Mouse (Mus musculus) forebrain, embryonic 14.5 days (tissue): ENCODE results near the gene Gm20806. TPM values are rescaled to one million over a fixed set of nuclear protein-coding genes. Genes with fewer than 3 reads are reported as not detected.
"Not testable (repeated sequence)": the region's sequence is repeated elsewhere in the genome, so short reads cannot be mapped to it uniquely, and the experiment has no call there.

Experiments used
- ATAC-seq: fragments of 200-750 bp; cut with Nextera tagmentation; 2 replicates; pipeline ENCODE4 v1.8.0; 2017; ENCODE audit warnings: mild to moderate bottlenecking, moderate library complexity
- DNase-seq: peaks from one replicate; pipeline ENCODE4 v3.0.0-alpha.2; 2015; ENCODE audit warnings: low spot score
- H3K27ac ChIP-seq: fragments of 300-500 bp; sonication (generic); 2 replicates; pipeline ENCODE4 v1.5.1; 2014; ENCODE audit warnings: low read depth, mild to moderate bottlenecking, control low read depth, low read length, moderate library complexity
- H3K27me3 ChIP-seq: fragments of 300-500 bp; sonication (generic); replicated peaks from 2 replicates; pipeline ENCODE4 v1.6.1; 2014; ENCODE audit warnings: low read length, control low read depth, mixed read lengths; ENCODE audit not compliant: control insufficient read depth, insufficient read depth
- H3K36me3 ChIP-seq: fragments of 300-500 bp; sonication (generic); 2 replicates; pipeline ENCODE4 v1.6.1; 2014; ENCODE audit warnings: low read length, control low read depth; ENCODE audit not compliant: control insufficient read depth, insufficient read depth
- H3K4me1 ChIP-seq: fragments of 300-500 bp; sonication (generic); 2 replicates; pipeline ENCODE4 v1.6.1; 2014; ENCODE audit warnings: antibody characterized with exemption, low read length, control low read depth; ENCODE audit not compliant: control insufficient read depth, insufficient read depth
- H3K4me2 ChIP-seq: fragments of 300-500 bp; sonication (generic); 2 replicates; pipeline ENCODE4 v1.6.1; 2014; ENCODE audit warnings: mild to moderate bottlenecking, control low read depth, low read length
- H3K4me3 ChIP-seq: fragments of 300-500 bp; sonication (generic); 2 replicates; pipeline ENCODE4 v1.5.1; 2014; ENCODE audit warnings: low read depth, low read length, control low read depth
- H3K9ac ChIP-seq: fragments of 300-500 bp; sonication (generic); 2 replicates; pipeline ENCODE4 v1.6.1; 2014; ENCODE audit warnings: mild to moderate bottlenecking, low read length, control low read depth, moderate library complexity
- H3K9me3 ChIP-seq: fragments of 300-500 bp; sonication (generic); replicated peaks from 2 replicates; pipeline ENCODE4 v1.6.1; 2016; ENCODE audit warnings: low read length, control low read depth, mixed read lengths; ENCODE audit not compliant: control insufficient read depth
- WGBS: fragments of 180-500 bp; shearing (Covaris S2); extraction: QIAGEN DNeasy Blood & Tissue Kit; methylation state at CpG from one replicate; pipeline ENCODE4 v1.1.7; 2014; 5-methylcytosine and 5-hydroxymethylcytosine counted together
- polyA plus RNA-seq: library from polyadenylated mRNA; unstranded; fragments of >200 nt; fragmentation: Nextera tagmentation; extraction: Ambion mirVana; gene quantifications from 2 replicates; pipeline ENCODE4 v1.2.1, GENCODE M21; 2014

The Gm20806 gene
- polyA plus RNA-seq = not detected in 2 replicates

DNA sequence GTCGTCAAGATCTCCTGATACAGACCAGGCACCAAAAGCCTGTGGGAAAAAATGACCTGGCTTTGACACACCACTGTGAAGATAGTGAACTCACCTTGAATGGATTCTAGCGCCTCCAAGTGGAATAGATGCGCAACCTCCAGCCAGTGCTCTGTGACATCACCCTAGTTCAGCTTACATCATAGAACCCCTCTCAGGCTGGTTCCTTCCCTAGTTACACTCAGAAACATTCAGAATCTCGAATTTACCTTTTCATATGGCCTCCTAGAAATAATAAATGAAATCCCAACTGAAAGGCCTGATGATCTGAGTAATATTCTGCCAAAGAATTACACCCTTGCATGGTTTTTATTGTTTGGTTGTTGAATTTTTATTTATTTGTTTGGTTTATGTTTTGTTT, at the start of gene Gm20806:
TSS of gene Gm20806 (minus strand) at position 101 of the 400 bp plus-strand sequence.
- not testable (repeated sequence) for H3K9me3 ChIP-seq, ATAC-seq, H3K4me1 ChIP-seq, DNase-seq, H3K27me3 ChIP-seq, H3K4me2 ChIP-seq, H3K27ac ChIP-seq, H3K36me3 ChIP-seq, H3K4me3 ChIP-seq, H3K9ac ChIP-seq
- no CpG with 5 or more reads among the region's 4 CpGs for WGBS
